Comparison of ENCODE assay signal across 7 mouse cellular contexts in genomic region chr7:101107968-101108652, GRCm38 (mm10). TPM values are rescaled to one million over a fixed set of nuclear protein-coding genes. Genes with fewer than 3 reads are reported as not detected.
DNase-seq lines count a peak whose midpoint lies in the region; ATAC-seq lines count a peak whose summit lies in the region.

No protein-coding gene starts in this region.

- peak overlapping the region; percentile 85 for H3K4me2 ChIP-seq in intestine, embryonic 16.5 days (ENCODE audit: low read depth, low read length)
- peak overlapping the region; percentile 61 for H3K4me2 ChIP-seq in midbrain, embryonic 11.5 days

- H3K36me3 ChIP-seq in intestine, embryonic 16.5 days (ENCODE audit: control insufficient read depth, insufficient read depth, low read length) = no peaks in the 10 kb centered on the region; the same call in 1 of the 2 replicates
- H3K36me3 ChIP-seq in midbrain, embryonic 11.5 days (ENCODE audit: control insufficient read depth, insufficient read depth, low read length) = no peaks in the 10 kb centered on the region

- peak overlapping the region; percentile 84 for H3K4me3 ChIP-seq in intestine, embryonic 16.5 days (ENCODE audit: low read length)
- peak overlapping the region; percentile 85 for H3K4me3 ChIP-seq in midbrain, embryonic 11.5 days (ENCODE audit: low read depth, low read length)

- peak overlapping the region; percentile 90 for H3K9ac ChIP-seq in intestine, embryonic 16.5 days (ENCODE audit: low read depth, low read length)
- H3K9ac ChIP-seq in midbrain, embryonic 11.5 days (ENCODE audit: low read length) = peak overlapping the region; percentile 94

- intact Hi-C loops in gastrocnemius, postnatal 36 days (cut with DNase I) = loop anchor here (2.0 kb wide), 1 partner anchor 45 kb away; no protein-coding TSS in a partner anchor
- intact Hi-C loops in left cerebral cortex, postnatal 36 days (cut with DNase I) = loop anchor here (1.0 to 10.0 kb wide), 5 partner anchors 45 to 883 kb away; partner anchors contain the start of genes Mrpl48, Pgm2l1 and Rab6a

- peak overlapping the region; percentile 97 for H3K27ac ChIP-seq in intestine, embryonic 16.5 days (ENCODE audit: low read length)
- H3K27ac ChIP-seq in midbrain, embryonic 11.5 days (ENCODE audit: low read depth, low read length) = peak overlapping the region; percentile 99

- peaks cover 16% of the 10 kb centered on the region for H3K4me1 ChIP-seq in intestine, embryonic 16.5 days (ENCODE audit: control insufficient read depth, insufficient read depth, low read length)
- H3K4me1 ChIP-seq in midbrain, embryonic 11.5 days (ENCODE audit: control insufficient read depth, insufficient read depth, low read length) = peaks cover 7% of the 10 kb centered on the region

- DNase-seq in adrenal gland, adult 2 months = peak; percentile 99
- DNase-seq in embryo, embryonic 11.5 days (ENCODE audit: low read depth, low spot score) = peak; percentile 96
- DNase-seq in gastrocnemius, postnatal 36 days = peak; percentile 94 to 98
- DNase-seq in left cerebral cortex, postnatal 36 days (ENCODE audit: low spot score in 2 of 2) = peak; percentile 99
- DNase-seq in midbrain, embryonic 11.5 days (ENCODE audit: low spot score, missing footprints) = peak; percentile 100
- DNase-seq in skeletal muscle tissue, adult 2 months (ENCODE audit: low read depth, low spot score) = peak; percentile 90

- peak; percentile 92 for ATAC-seq in intestine, embryonic 16.5 days
- ATAC-seq in midbrain, embryonic 11.5 days (ENCODE audit: low FRiP score) = peak; percentile 94

- no peaks in the 10 kb centered on the region for H3K9me3 ChIP-seq in intestine, embryonic 16.5 days (ENCODE audit: control insufficient read depth, low read length)
- no peaks in the 10 kb centered on the region for H3K9me3 ChIP-seq in midbrain, embryonic 11.5 days (ENCODE audit: control insufficient read depth, low read length)

- no peaks in the 10 kb centered on the region for H3K27me3 ChIP-seq in intestine, embryonic 16.5 days (replicated peaks; ENCODE audit: control insufficient read depth, insufficient read depth, low read length)
- H3K27me3 ChIP-seq in midbrain, embryonic 11.5 days (ENCODE audit: control insufficient read depth, insufficient read depth, low read length) = no peaks in the 10 kb centered on the region

- under 1% methylated on average over 71 of the region's 75 CpGs for WGBS in intestine, embryonic 16.5 days
- WGBS in midbrain, embryonic 11.5 days = under 1% methylated on average over 56 of the region's 75 CpGs

RNA-seq across cellular contexts. Expression of gene Fchsd2, which starts 15.4 kb away (rescaled TPM):
- total RNA-seq in adrenal gland, adult 2 months (2021) = 10 to 100 TPM; 15.3 to 25.1 TPM
- 6.3 and 8.2 TPM in 2 replicates for polyA plus RNA-seq in adrenal gland, adult 2 months (2012; rRNA removed)
- 1 to 10 TPM; 4.4 to 4.8 TPM for total RNA-seq in gastrocnemius, postnatal 36 days (2021)
- 19.7 and 23.6 TPM in 2 replicates for polyA plus RNA-seq in intestine, embryonic 16.5 days (2015; fragmentation: Nextera tagmentation; extraction: Ambion mirVana)
- total RNA-seq in left cerebral cortex, postnatal 36 days (2021) = 10 to 100 TPM; 31.3 to 41.8 TPM
- 24.7 and 24.8 TPM in 2 replicates for polyA plus RNA-seq in midbrain, embryonic 11.5 days (2014; fragmentation: Nextera tagmentation; extraction: Ambion mirVana)

Comparison
In these comparisons a context has a peak if more than half of its experiments do, and no peak if none do; other contexts are left out.
1. Peak in every context shown above with its lines: DNase-seq, ATAC-seq, H3K4me3 ChIP-seq and H3K27ac ChIP-seq.